Comparison of ENCODE assay signal across 25 mouse cellular contexts in genomic region chr16:93573434-93573833, GRCm38 (mm10). TPM values are rescaled to one million over a fixed set of nuclear protein-coding genes. Genes with fewer than 3 reads are reported as not detected.
"Had no signal": no experiment of that assay in that cellular context is flagged by ENCODE, and none has a peak within 500 bp of the region (broad histone marks: within the 10 kb centered on the region; RNA-seq: fewer than 3 reads in every experiment).

No protein-coding gene starts in this region.

- H3K27ac ChIP-seq: liver, embryonic 15.5 days; lung, embryonic 15.5 days; macrophage; midbrain, embryonic 13.5 days; midbrain, embryonic 15.5 days; neural tube, embryonic 13.5 days; neural tube, embryonic 15.5 days had no signal

- H3K4me1 ChIP-seq: liver, embryonic 15.5 days; midbrain, embryonic 13.5 days; midbrain, embryonic 15.5 days; neural tube, embryonic 13.5 days had no signal

- H3K9me3 ChIP-seq: liver, embryonic 15.5 days; lung, embryonic 15.5 days; midbrain, embryonic 13.5 days; midbrain, embryonic 15.5 days; neural tube, embryonic 13.5 days; neural tube, embryonic 15.5 days had no signal

- DNase-seq: liver, postnatal 0 days; lung, adult 2 months; lung, postnatal 14 days; lung, postnatal 36 days; retina, postnatal 1 day; right cerebral cortex, adult 18-20 months; right cerebral cortex, postnatal 25 days; right cerebral cortex, postnatal 4 days; thymus, adult 18-20 months; thymus, postnatal 25 days had no signal

- H3K9ac ChIP-seq: liver, embryonic 15.5 days; liver, postnatal 0 days; lung, embryonic 15.5 days; midbrain, embryonic 13.5 days; midbrain, embryonic 15.5 days; neural tube, embryonic 13.5 days; neural tube, embryonic 15.5 days had no signal

- H3K27me3 ChIP-seq: liver, embryonic 15.5 days; lung, embryonic 15.5 days; midbrain, embryonic 13.5 days; midbrain, embryonic 15.5 days; neural tube, embryonic 13.5 days; neural tube, embryonic 15.5 days had no signal

- H3K36me3 ChIP-seq: liver, embryonic 15.5 days; lung, embryonic 15.5 days; midbrain, embryonic 13.5 days; midbrain, embryonic 15.5 days; neural tube, embryonic 13.5 days; neural tube, embryonic 15.5 days had no signal

- ATAC-seq: liver, postnatal 0 days; lung, postnatal 0 days; midbrain, embryonic 13.5 days; midbrain, embryonic 15.5 days had no signal

- H3K4me3 ChIP-seq: liver, embryonic 15.5 days; lung, embryonic 15.5 days; megakaryocyte, embryonic 14.5 days; midbrain, embryonic 13.5 days; midbrain, embryonic 15.5 days; myocyte; neural tube, embryonic 13.5 days; neural tube, embryonic 15.5 days had no signal

RNA-seq across cellular contexts. Expression of gene Gm5678, which starts 54.5 kb away (rescaled TPM):
- total RNA-seq: megakaryocyte progenitor cell, adult 5-6 weeks had no signal
- polyA plus RNA-seq: liver, embryonic 15.5 days; liver, postnatal 0 days; lung, adult 2 months; lung, embryonic 15.5 days; lung, postnatal 0 days; macrophage; midbrain, embryonic 11.5 days; midbrain, embryonic 13.5 days; midbrain, embryonic 15.5 days; myocyte; neural tube, embryonic 11.5 days; neural tube, embryonic 13.5 days; neural tube, embryonic 15.5 days; small intestine, adult 2 months; stomach, embryonic 14.5 days had no signal
